Mouse (Mus musculus): ENCODE measurements around the gene Tnk2. TPM values are rescaled to one million over a fixed set of nuclear protein-coding genes. Genes with fewer than 3 reads are reported as not detected.
A peak's percentile ranks its signal among the peaks of the same experiment; 100 is the strongest.

The Tnk2 gene
- total RNA-seq, 2 experiments from 2014 or later: 112 TPM

- intact Hi-C loops (cut with DNase I): no loop called here
- no peak for DNase-seq (ENCODE audit: low spot score in 2 of 2)
Observed at GRCm38 (mm10) chr16:32670354-32671124, 26.9 kb downstream of the Tnk2 start.

DNA sequence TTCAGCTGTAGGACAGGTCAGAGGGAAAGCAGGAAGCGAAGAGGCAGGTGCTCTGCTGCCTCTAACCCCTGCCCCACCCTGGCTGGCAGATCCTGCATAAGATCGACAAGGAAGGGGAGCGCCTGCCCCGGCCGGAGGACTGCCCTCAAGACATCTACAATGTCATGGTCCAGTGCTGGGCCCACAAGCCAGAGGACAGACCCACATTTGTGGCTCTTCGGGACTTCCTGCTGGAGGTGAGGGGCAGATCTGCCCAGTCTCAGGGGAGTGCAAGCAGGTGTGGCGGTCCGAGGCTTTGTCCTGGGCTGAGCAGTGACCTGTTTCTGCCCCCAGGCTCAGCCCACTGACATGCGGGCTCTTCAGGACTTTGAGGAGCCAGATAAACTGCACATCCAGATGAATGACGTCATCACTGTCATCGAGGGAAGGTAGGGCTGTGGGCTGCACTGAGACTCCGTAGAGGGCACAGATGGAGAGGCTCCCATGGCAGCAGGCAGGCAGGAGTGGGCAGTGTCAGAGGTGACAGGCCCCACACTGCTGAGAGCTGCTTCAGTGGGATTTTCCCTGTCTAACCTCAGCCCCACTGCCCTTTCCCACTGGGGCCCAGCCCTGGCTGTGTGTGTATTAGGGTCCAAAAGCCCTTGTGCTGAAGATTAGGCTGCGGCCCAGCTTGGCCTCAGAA, 27.7 kb downstream of the Tnk2 start:
- intact Hi-C loops (cut with DNase I): no loop called here
- DNase-seq (ENCODE audit: low spot score in 2 of 2): no peak

GRCm38 (mm10) chr16:32672250-32672649, 28.6 kb downstream of the Tnk2 start:
- intact Hi-C loops (cut with DNase I): no loop called here
- no peak for DNase-seq (ENCODE audit: low spot score in 2 of 2)

DNA sequence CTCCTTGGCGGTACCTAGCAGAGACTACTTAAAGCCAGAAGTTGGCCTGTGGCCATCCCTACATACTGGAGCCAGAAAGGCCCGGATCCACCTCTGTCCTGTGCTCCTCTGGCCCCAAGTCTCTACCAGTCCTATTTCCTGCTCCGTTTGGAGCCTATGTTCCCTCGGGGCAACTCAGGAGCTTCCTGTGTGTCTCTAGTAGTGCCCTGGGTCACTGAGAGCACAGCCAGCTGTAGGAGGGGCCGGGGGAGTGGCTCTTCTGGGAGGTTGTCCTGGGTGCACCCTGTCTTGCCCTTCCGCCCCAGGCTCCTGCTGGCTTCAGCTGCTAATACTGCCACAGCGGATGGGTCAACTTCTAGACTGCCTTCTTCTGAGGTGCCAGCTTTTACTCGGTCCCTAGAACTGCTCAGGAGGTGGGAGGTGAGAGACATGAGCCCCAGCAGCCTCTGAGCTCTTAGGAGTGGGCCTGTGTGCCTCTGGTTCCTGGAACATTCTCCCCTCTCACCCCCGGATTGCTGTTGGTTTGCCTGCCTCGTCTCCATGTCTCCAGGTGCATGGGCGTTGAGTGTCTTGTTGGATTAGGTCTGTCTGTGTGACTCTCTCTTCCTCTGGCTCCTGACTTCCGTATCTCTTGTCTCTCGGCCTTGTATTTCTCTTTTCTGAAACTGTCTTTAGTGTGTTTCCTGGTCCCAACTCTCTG, 29.3 kb downstream of the Tnk2 start:
- DNase-seq (ENCODE audit: low spot score in 2 of 2): no peak

GRCm38 (mm10) chr16:32674121-32674740, 30.6 kb downstream of the Tnk2 start:
- DNase-seq (ENCODE audit: low spot score in 2 of 2): no peak
- intact Hi-C loops (cut with DNase I): no loop called here

More for the DNA sequence above, 29.3 kb downstream of the Tnk2 start:
- intact Hi-C loops (cut with DNase I): no loop called here

DNA sequence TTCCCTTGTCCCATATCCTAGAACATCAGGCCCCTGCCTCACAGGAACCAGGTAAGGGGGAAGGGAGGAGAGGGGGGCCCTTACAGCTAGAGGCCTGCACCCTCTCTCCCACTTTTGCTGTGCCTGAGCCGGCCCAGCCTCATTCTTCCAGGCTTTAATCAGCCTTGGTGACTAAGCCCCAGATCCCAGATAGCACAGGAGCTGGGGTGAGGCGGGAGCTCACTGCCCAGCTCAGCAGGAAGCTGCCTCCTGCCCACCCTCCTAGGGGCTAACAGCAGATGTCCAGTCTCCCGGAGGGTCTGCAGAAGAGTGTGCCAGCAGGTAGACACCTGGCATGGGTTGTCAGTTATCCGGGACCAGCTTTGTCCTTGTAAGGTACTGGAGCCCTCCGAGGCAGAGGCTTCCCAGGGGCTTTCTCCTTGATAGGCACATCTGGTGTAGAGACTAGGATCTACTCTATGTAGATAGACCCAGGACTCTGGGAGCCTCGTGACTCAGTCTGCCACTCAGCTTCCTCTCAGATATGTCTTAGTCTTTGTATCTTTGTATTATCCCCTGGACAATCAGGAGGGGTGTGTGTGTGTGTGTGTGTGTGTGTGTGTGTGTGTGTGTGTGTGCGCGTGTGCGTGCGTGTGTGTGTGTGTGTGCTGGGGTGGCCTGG, 33.5 kb downstream of the Tnk2 start:
- no peak for DNase-seq (ENCODE audit: low spot score in 2 of 2)
- intact Hi-C loops (cut with DNase I): no loop called here

- intact Hi-C loops (cut with DNase I): no loop called here
- DNase-seq (ENCODE audit: low spot score in 2 of 2): no peak
Observed at GRCm38 (mm10) chr16:32677903-32678302, 34.2 kb downstream of the Tnk2 start.

GRCm38 (mm10) chr16:32678812-32679211, 35.1 kb downstream of the Tnk2 start:
- no peak for DNase-seq (ENCODE audit: low spot score in 2 of 2)
- intact Hi-C loops (cut with DNase I): no loop called here

DNA sequence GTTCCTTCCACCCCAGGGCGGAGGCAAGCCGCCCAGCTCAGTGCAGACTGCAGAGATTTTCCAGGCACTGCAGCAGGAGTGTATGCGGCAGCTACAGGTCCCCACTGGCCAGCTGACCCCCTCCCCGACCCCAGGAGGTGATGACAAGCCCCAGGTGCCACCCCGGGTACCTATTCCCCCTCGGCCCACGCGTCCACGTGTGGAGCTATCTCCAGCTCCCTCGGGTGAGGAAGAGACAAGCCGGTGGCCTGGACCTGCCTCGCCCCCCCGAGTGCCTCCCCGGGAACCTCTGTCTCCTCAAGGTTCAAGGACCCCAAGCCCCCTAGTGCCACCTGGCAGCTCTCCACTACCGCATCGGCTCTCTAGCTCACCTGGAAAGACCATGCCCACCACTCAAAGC, 36.3 kb downstream of the Tnk2 start:
- intact Hi-C loops (cut with DNase I): no loop called here
- no peak for DNase-seq (ENCODE audit: low spot score in 2 of 2)

- no peak for DNase-seq (ENCODE audit: low spot score in 2 of 2)
- intact Hi-C loops (cut with DNase I): no loop called here
Observed at GRCm38 (mm10) chr16:32680806-32681205, 37.1 kb downstream of the Tnk2 start.

GRCm38 (mm10) chr16:32682194-32682593, 38.5 kb downstream of the Tnk2 start:
- DNase-seq (ENCODE audit: low spot score in 2 of 2): peak; percentile 72 to 73
- intact Hi-C loops (cut with DNase I): loop anchor here (2.0 kb wide), 1 partner anchor 23 kb away; no protein-coding TSS in a partner anchor

- intact Hi-C loops (cut with DNase I): loop anchor here (2.0 kb wide), 1 partner anchor 24 kb away; no protein-coding TSS in a partner anchor
- no peak for DNase-seq (ENCODE audit: low spot score in 2 of 2)
Observed at GRCm38 (mm10) chr16:32682841-32683240, 39.2 kb downstream of the Tnk2 start.

GRCm38 (mm10) chr16:32683343-32683742, 39.7 kb downstream of the Tnk2 start:
- intact Hi-C loops (cut with DNase I): loop anchor here (2.0 kb wide), 1 partner anchor 25 kb away; no protein-coding TSS in a partner anchor
- peak; percentile 55 to 76 for DNase-seq (ENCODE audit: low spot score in 2 of 2)

DNA sequence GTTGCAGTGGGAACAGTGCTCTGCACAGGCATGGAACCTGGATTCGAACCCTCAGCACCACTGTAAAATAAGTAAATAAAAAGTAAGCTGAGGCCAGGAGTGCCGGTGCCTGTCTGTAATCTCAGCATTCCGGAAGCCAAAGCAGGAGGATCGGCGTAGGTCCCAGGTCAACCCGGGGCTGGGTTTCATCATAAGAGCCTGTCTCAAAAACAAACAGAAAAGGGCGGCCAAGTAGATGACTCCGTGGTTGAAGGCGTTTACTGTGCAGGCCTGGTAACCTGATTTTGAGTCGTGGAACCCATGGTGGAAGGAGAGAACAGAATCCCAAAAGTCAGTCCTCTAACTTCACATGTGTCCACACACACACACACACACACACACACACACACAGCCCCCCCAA, 41.7 kb downstream of the Tnk2 start:
- no peak for DNase-seq (ENCODE audit: low spot score in 2 of 2)
- intact Hi-C loops (cut with DNase I): loop anchor here (5.0 kb wide), 1 partner anchor 178 kb away; no protein-coding TSS in a partner anchor

GRCm38 (mm10) chr16:32685998-32686397, 42.3 kb downstream of the Tnk2 start:
- no peak for DNase-seq (ENCODE audit: low spot score in 2 of 2)
- intact Hi-C loops (cut with DNase I): loop anchor here (5.0 kb wide), 1 partner anchor 179 kb away; no protein-coding TSS in a partner anchor

DNA sequence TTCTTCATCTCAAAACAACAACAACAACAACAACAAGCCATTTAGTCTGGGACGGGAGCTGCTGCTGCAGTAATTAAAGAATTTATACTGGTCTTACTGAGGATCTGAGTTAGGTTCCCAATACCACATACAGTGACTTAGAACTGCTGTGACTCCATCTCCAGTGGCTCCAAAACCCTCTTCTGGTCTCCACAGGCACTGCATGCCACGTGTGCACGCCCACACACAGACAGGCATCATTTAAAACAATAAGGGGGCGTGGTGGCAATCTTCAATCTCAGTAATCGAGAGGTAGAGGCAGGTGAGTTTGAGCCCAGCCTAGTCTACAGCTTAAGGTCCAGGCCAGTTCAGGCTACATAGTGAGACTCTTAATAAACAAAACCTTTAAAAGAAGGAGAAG, 43.5 kb downstream of the Tnk2 start:
- DNase-seq (ENCODE audit: low spot score in 2 of 2): no peak

GRCm38 (mm10) chr16:32688770-32689169, 45.1 kb downstream of the Tnk2 start:
- intact Hi-C loops (cut with DNase I): loop anchor here (2.0 to 5.0 kb wide), 2 partner anchors 50 to 181 kb away; no protein-coding TSS in a partner anchor
- DNase-seq (ENCODE audit: low spot score in 2 of 2): no peak

More for the DNA sequence above, 43.5 kb downstream of the Tnk2 start:
- intact Hi-C loops (cut with DNase I): loop anchor here (5.0 kb wide), 1 partner anchor 180 kb away; no protein-coding TSS in a partner anchor

DNA sequence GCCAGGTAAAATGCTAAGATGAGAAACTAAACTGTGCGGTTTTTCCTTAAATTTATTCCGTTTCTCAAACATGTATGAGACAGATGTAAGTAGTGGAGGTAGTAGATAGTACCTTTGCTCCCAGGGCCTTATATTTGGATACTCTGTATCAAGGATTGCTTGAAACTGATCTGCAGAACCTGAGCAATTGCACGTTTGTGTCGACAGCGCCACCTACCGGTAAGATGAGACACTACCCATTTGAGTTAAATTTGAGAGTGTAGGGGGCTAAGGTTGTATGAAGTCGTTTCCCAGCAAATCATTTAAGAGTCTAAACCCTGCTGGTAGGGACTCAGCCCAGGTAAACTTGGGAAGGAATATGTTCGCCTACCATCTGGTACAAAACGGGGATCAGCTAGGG, 45.8 kb downstream of the Tnk2 start:
- DNase-seq (ENCODE audit: low spot score in 2 of 2): peak; percentile 62 to 81
- intact Hi-C loops (cut with DNase I): loop anchor here (2.0 to 5.0 kb wide), 2 partner anchors 51 to 182 kb away; no protein-coding TSS in a partner anchor
